Mouse (Mus musculus) hematopoietic stem cell, adult 5-6 weeks (primary cell): ENCODE results near the gene Phf5a. TPM values are rescaled to one million over a fixed set of nuclear protein-coding genes. Genes with fewer than 3 reads are reported as not detected.

Experiments used
- total RNA-seq: library from RNA; stranded (forward); fragments of 172-1452, 232-1000 nt; gene quantifications from 2 replicates; pipeline ENCODE4 v1.2.3, GENCODE M21; 2017

Phf5a gene
- total RNA-seq, 1 experiment from 2014 or later: 35.5 TPM

Other genes starting within 250 kb of the Phf5a start
- gene L3mbtl2, start 208.0 kb downstream of the Phf5a start, total RNA-seq: 21.2 and 22.8 TPM in 2 replicates
- 0.19 and 0.69 TPM in 2 replicates for gene Chadl, start 174.6 kb downstream of the Phf5a start, total RNA-seq
- gene Zc3h7b, start 126.9 kb downstream of the Phf5a start, total RNA-seq: 40.3 and 42.2 TPM in 2 replicates
- gene Rangap1, start 126.4 kb downstream of the Phf5a start, total RNA-seq: 80.7 and 125 TPM in 2 replicates
- 18.6 and 28.9 TPM in 2 replicates for gene Tef, start 69.5 kb downstream of the Phf5a start, total RNA-seq
- gene Tob2, start 13.1 kb downstream of the Phf5a start, total RNA-seq: 36.6 and 38.4 TPM in 2 replicates
- 98.4 and 130 TPM in 2 replicates for gene Aco2, start 398 bp upstream of the Phf5a start, total RNA-seq
- gene Polr3h, start 54.3 kb upstream of the Phf5a start, total RNA-seq: 26.7 and 32.6 TPM in 2 replicates
- not detected in 2 replicates for gene Csdc2, start 64.8 kb upstream of the Phf5a start, total RNA-seq
- 12.5 and 13.4 TPM in 2 replicates for gene Pmm1, start 89.0 kb upstream of the Phf5a start, total RNA-seq
- gene 1700029P11Rik, start 108.6 kb upstream of the Phf5a start, total RNA-seq: not detected in 2 replicates
- gene Xrcc6, start 115.9 kb upstream of the Phf5a start, total RNA-seq: 364 and 390 TPM in 2 replicates
- 8.3 and 10.0 TPM in 2 replicates for gene Desi1, start 162.0 kb upstream of the Phf5a start, total RNA-seq
- gene Snu13, start 175.7 kb upstream of the Phf5a start, total RNA-seq: 167 and 205 TPM in 2 replicates
- gene 4930407I10Rik, start 187.2 kb upstream of the Phf5a start, total RNA-seq: not detected in 2 replicates
- gene Mei1, start 198.1 kb upstream of the Phf5a start, total RNA-seq: not detected in 2 replicates